Mouse (Mus musculus) lung, adult 2 months (tissue): ENCODE data around the gene Padi6. TPM values are rescaled to one million over a fixed set of nuclear protein-coding genes. Genes with fewer than 3 reads are reported as not detected.
A peak's percentile ranks its signal among the peaks of the same experiment; 100 is the strongest.

ENCODE experiments used
- DNase-seq: peaks from one replicate; pipeline ENCODE4 v3.0.0; 2022
- H3K4me1 ChIP-seq: fragments of 200-500 bp; 2 replicates; pipeline ENCODE4 v1.6.1; 2011; ENCODE audit warnings: low read length; ENCODE audit not compliant: control insufficient read depth, insufficient read depth
- H3K4me3 ChIP-seq: fragments of 200-500 bp; replicated peaks from 2 replicates; pipeline ENCODE3; 2011; ENCODE audit warnings: low read depth, mild to moderate bottlenecking, control low read depth, low read length; ENCODE audit errors: extremely low read depth
- CTCF ChIP-seq: fragments of 200-500 bp; IDR thresholded peaks from 2 replicates; pipeline ENCODE4 v1.5.1; 2011; ENCODE audit warnings: mild to moderate bottlenecking, low read length, control low read depth; ENCODE audit not compliant: insufficient read depth
- POLR2A ChIP-seq: fragments of 200-500 bp; IDR thresholded peaks from 2 replicates; pipeline ENCODE4 v1.6.1; 2011; ENCODE audit warnings: low read depth, mild to moderate bottlenecking, control low read depth, low read length, borderline replicate concordance; ENCODE audit errors: extremely low read depth
- WGBS: fragments of 180-500 bp; shearing (Covaris S2); methylation state at CpG from one replicate; pipeline ENCODE4 v1.1.7; 2018; 5-methylcytosine and 5-hydroxymethylcytosine counted together
- polyA plus RNA-seq: library from polyadenylated mRNA; depleted of rRNA; stranded (reverse); fragments of >200 nt; gene quantifications from 2 replicates; pipeline ENCODE4 v1.2.3, GENCODE M21; 2012; rRNA removed

Gene Padi6
- not detected in 2 replicates for polyA plus RNA-seq

- Histone ChIP-seq H3K4me3 (no peak within 1 kb of the TSS), H3K4me1 (no peaks in the 10 kb centered on the region)
- no peak for TF ChIP-seq POLR2A
- no peak for TF ChIP-seq CTCF
- DNase-seq: no peak
- WGBS: 55% methylated on average over 2 of the region's 2 CpGs
Observed at GRCm38 (mm10) chr4:140742543-140742942, at the start of gene Padi6. Gene Padi6, minus strand, starts transcription at chr4:140742643.

- WGBS: 76% methylated on average over 16 of the region's 16 CpGs
- no peak for DNase-seq
- TF ChIP-seq CTCF (no peak), POLR2A (no peak)
Observed at GRCm38 (mm10) chr4:140791071-140791470, 48.6 kb upstream of the Padi6 start.

GRCm38 (mm10) chr4:140789983-140790382 is 47.5 kb upstream of the Padi6 start:
- no peaks in the 10 kb centered on the region; the same call in 1 of the 2 replicates for H3K4me1 ChIP-seq
- TF ChIP-seq POLR2A (no peak), CTCF (no peak)
- 85% methylated on average over 4 of the region's 4 CpGs for WGBS
- no peak for DNase-seq
- no peak overlapping the region for H3K4me3 ChIP-seq

More at GRCm38 (mm10) chr4:140791071-140791470, 48.6 kb upstream of the Padi6 start:
- no peaks in the 10 kb centered on the region; the same call in 1 of the 2 replicates for H3K4me1 ChIP-seq
- no peak overlapping the region for H3K4me3 ChIP-seq

GRCm38 (mm10) chr4:140788983-140789382 is 46.5 kb upstream of the Padi6 start:
- TF ChIP-seq POLR2A (no peak), CTCF (peak; percentile 89)
- H3K4me3 ChIP-seq: no peak overlapping the region
- DNase-seq: peak; percentile 62
- H3K4me1 ChIP-seq: no peaks in the 10 kb centered on the region; the same call in 1 of the 2 replicates
- WGBS: 57% methylated on average over 6 of the region's 6 CpGs

- 75% methylated on average over 6 of the region's 6 CpGs for WGBS
- DNase-seq: no peak
- TF ChIP-seq POLR2A (no peak), CTCF (no peak)
- Histone ChIP-seq H3K4me1 (no peaks in the 10 kb centered on the region; the same call in 1 of the 2 replicates), H3K4me3 (no peak overlapping the region)
Observed at GRCm38 (mm10) chr4:140788264-140788663, 45.8 kb upstream of the Padi6 start.

GRCm38 (mm10) chr4:140787414-140787813 is 45.0 kb upstream of the Padi6 start:
- no peak for TF ChIP-seq CTCF
- no peak for TF ChIP-seq POLR2A
- Histone ChIP-seq H3K4me3 (no peak overlapping the region), H3K4me1 (no peaks in the 10 kb centered on the region; the same call in 1 of the 2 replicates)
- peak; percentile 27 for DNase-seq
- WGBS: 25% methylated on average over 4 of the region's 4 CpGs

GRCm38 (mm10) chr4:140785217-140785616 is 42.8 kb upstream of the Padi6 start:
- 80% methylated on average over 5 of the region's 5 CpGs for WGBS
- DNase-seq: no peak
- Histone ChIP-seq H3K4me1 (no peaks in the 10 kb centered on the region; the same call in 1 of the 2 replicates), H3K4me3 (no peak overlapping the region)
- TF ChIP-seq POLR2A (no peak), CTCF (no peak)

- no peak overlapping the region for H3K4me3 ChIP-seq
- no peak for DNase-seq
- TF ChIP-seq POLR2A (no peak), CTCF (no peak)
- WGBS: 94% methylated on average over 9 of the region's 9 CpGs
- no peaks in the 10 kb centered on the region; the same call in 1 of the 2 replicates for H3K4me1 ChIP-seq
Observed at GRCm38 (mm10) chr4:140784292-140784945, 42.0 kb upstream of the Padi6 start.

- no peak overlapping the region for H3K4me3 ChIP-seq
Observed at GRCm38 (mm10) chr4:140782821-140783220, 40.4 kb upstream of the Padi6 start.

GRCm38 (mm10) chr4:140780507-140780906 is 38.1 kb upstream of the Padi6 start:
- Histone ChIP-seq H3K4me3 (no peak overlapping the region), H3K4me1 (no peaks in the 10 kb centered on the region)
- 68% methylated on average over 14 of the region's 14 CpGs for WGBS
- TF ChIP-seq CTCF (no peak), POLR2A (no peak)
- no peak for DNase-seq

More at GRCm38 (mm10) chr4:140782821-140783220, 40.4 kb upstream of the Padi6 start:
- TF ChIP-seq POLR2A (no peak), CTCF (no peak)
- WGBS: 62% methylated on average over 9 of the region's 9 CpGs
- DNase-seq: no peak
- H3K4me1 ChIP-seq: no peaks in the 10 kb centered on the region
